Mouse (Mus musculus): ENCODE data around the gene Map3k6.

DNA sequence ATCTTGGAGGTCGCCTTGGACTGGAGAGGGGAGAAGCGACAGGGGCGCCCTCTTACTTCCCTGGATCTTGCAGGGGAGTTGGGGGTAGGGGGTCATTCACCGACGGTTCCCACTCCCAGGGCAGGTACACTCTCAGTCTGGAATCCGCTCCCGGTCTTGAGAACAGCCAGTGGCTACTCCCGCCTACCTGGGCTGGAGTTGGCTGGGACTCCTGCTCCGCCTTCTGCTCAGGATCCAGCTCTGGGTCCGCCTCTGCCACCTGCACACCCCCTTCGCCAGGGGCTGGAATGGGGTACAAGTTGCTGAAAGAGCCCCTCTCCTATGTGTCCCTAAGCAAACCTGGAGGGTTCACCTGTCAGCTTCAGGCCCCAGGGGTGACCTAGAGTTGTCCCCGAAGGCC, 16.6 kb downstream of the Map3k6 start:
- TF ChIP-seq CTCF (IDR thresholded peaks at IDR 0.05; ENCODE audit: insufficient read depth, low read length) (no peak), POLR2A (IDR thresholded peaks at IDR 0.05; ENCODE audit: borderline replicate concordance, extremely low read depth, low read depth, low read length) (no peak)

All from lung, adult 2 months (tissue).